In genomic region chr5:114795231-114795630, GRCm38 (mm10) we compare ENCODE assay signal across 15 mouse cellular contexts. TPM values are rescaled to one million over a fixed set of nuclear protein-coding genes. Genes with fewer than 3 reads are reported as not detected.
A peak's percentile ranks its signal among the peaks of the same experiment; 100 is the strongest.
DNase-seq lines count a peak whose midpoint lies in the region; ATAC-seq and TF ChIP-seq lines count a peak whose summit lies in the region.
"Had no signal": no experiment of that assay in that cellular context is flagged by ENCODE, and none has a peak within 500 bp of the region (broad histone marks: within the 10 kb centered on the region; RNA-seq: fewer than 3 reads in every experiment).

No protein-coding gene starts in this region.

- WGBS in heart, postnatal 0 days = 40% methylated on average over 9 of the region's 9 CpGs
- 57% methylated on average over 9 of the region's 9 CpGs for WGBS in liver, postnatal 0 days (ENCODE audit: insufficient replicate concordance)

- no peak overlapping the region for H3K27ac ChIP-seq in heart, postnatal 0 days (ENCODE audit: low read depth)
- peak overlapping the region; percentile 64 for H3K27ac ChIP-seq in ES-Bruce4 (ENCODE audit: insufficient read depth, low read length)
- peak overlapping the region; percentile 61; the same call in 1 of the 2 replicates for H3K27ac ChIP-seq in liver, postnatal 0 days (ENCODE audit: low read depth)

- peak; percentile 24; the same call in 1 of the 2 replicates for ATAC-seq in heart, postnatal 0 days (ENCODE audit: insufficient read depth, low read depth)
- ATAC-seq in liver, postnatal 0 days = peak; percentile 67

- no peak overlapping the region for H3K4me2 ChIP-seq in heart, postnatal 0 days (ENCODE audit: low read depth, low read length)
- no peak overlapping the region for H3K4me2 ChIP-seq in liver, postnatal 0 days (ENCODE audit: low read depth, low read length)

- no peak overlapping the region for H3K9ac ChIP-seq in heart, postnatal 0 days (replicated peaks; ENCODE audit: low read depth, low read length)
- no peak overlapping the region for H3K9ac ChIP-seq in ES-Bruce4 (ENCODE audit: low read depth, poor library complexity, severe bottlenecking)
- H3K9ac ChIP-seq in liver, postnatal 0 days (replicated peaks) = no peak overlapping the region

- TF ChIP-seq POLR2A in ES-Bruce4 (IDR thresholded peaks at IDR 0.05; ENCODE audit: insufficient read depth, low read length) = no peak

- no peak for TF ChIP-seq CTCF in heart, postnatal 0 days (IDR thresholded peaks at IDR 0.05; ENCODE audit: low read depth)
- TF ChIP-seq CTCF in ES-Bruce4 (IDR thresholded peaks at IDR 0.05; ENCODE audit: low read depth, low read length) = no peak
- no peak for TF ChIP-seq CTCF in liver, postnatal 0 days (IDR thresholded peaks at IDR 0.05; ENCODE audit: low read depth)

- H3K4me1 ChIP-seq in heart, postnatal 0 days (ENCODE audit: control insufficient read depth, insufficient read depth) = peaks cover 20% of the 10 kb centered on the region
- peaks cover 9% of the 10 kb centered on the region for H3K4me1 ChIP-seq in ES-Bruce4 (ENCODE audit: control insufficient read depth, insufficient read depth, low read length)
- peaks cover 20% of the 10 kb centered on the region for H3K4me1 ChIP-seq in liver, postnatal 0 days (ENCODE audit: insufficient read depth)

- no peak for DNase-seq in heart, postnatal 0 days (ENCODE audit: low spot score)
- no peak for DNase-seq in heart, adult 11 months
- DNase-seq in brain, adult 2 months (ENCODE audit: low read depth, low spot score) = peak; percentile 65
- DNase-seq in liver, postnatal 0 days = peak; percentile 52
- DNase-seq in thymus, postnatal 4 days = no peak
- no peak for DNase-seq in thymus, postnatal 0 days (ENCODE audit: low spot score)
- no peak for DNase-seq in ovary, adult 18-20 months (ENCODE audit: low spot score)
- DNase-seq: kidney, adult 18-20 months; thymus, adult 18-20 months had no signal

- H3K9me3 ChIP-seq in heart, postnatal 0 days (replicated peaks; ENCODE audit: control insufficient read depth, low read length) = no peaks in the 10 kb centered on the region
- no peaks in the 10 kb centered on the region for H3K9me3 ChIP-seq in ES-Bruce4 (replicated peaks; ENCODE audit: control insufficient read depth, insufficient read depth, low read length, poor library complexity, severe bottlenecking)
- H3K9me3 ChIP-seq in liver, postnatal 0 days (ENCODE audit: low read length) = no peaks in the 10 kb centered on the region

- peaks cover 69% of the 10 kb centered on the region for H3K36me3 ChIP-seq in heart, postnatal 0 days (replicated peaks; ENCODE audit: control insufficient read depth, insufficient read depth, low read length)
- H3K36me3 ChIP-seq in ES-Bruce4 (ENCODE audit: control insufficient read depth, insufficient read depth, low read length, poor library complexity, severe bottlenecking) = peaks cover 3% of the 10 kb centered on the region
- peaks cover 66% of the 10 kb centered on the region for H3K36me3 ChIP-seq in liver, postnatal 0 days (replicated peaks; ENCODE audit: insufficient read depth, low read length)

- no peaks in the 10 kb centered on the region for H3K27me3 ChIP-seq in heart, postnatal 0 days (ENCODE audit: control insufficient read depth, insufficient read depth, low read length)
- H3K27me3 ChIP-seq in ES-Bruce4 (ENCODE audit: control insufficient read depth, insufficient read depth, low read length, poor library complexity, severe bottlenecking) = no peaks in the 10 kb centered on the region
- no peaks in the 10 kb centered on the region for H3K27me3 ChIP-seq in liver, postnatal 0 days (ENCODE audit: insufficient read depth, low read length)

- TF ChIP-seq EP300 in heart, postnatal 0 days (IDR thresholded peaks at IDR 0.05; ENCODE audit: low read depth) = no peak
- no peak for TF ChIP-seq EP300 in ES-Bruce4 (IDR thresholded peaks at IDR 0.05; ENCODE audit: insufficient read depth, low read depth, low read length)
- no peak; the same call in 1 of the 2 replicates for TF ChIP-seq EP300 in liver, postnatal 0 days (IDR thresholded peaks at IDR 0.05; ENCODE audit: low read depth)

- no peak overlapping the region for H3K4me3 ChIP-seq in heart, postnatal 0 days (ENCODE audit: low read depth, low read length)
- no peak overlapping the region for H3K4me3 ChIP-seq in ES-Bruce4 (ENCODE audit: low read depth, low read length)
- no peak overlapping the region for H3K4me3 ChIP-seq in liver, postnatal 0 days (ENCODE audit: low read depth, low read length)

RNA-seq across cellular contexts. Expression of gene Git2, which starts 19.9 kb away (rescaled TPM):
- total RNA-seq in heart, postnatal 0 days (2014; rRNA removed; ENCODE audit: low replicate concordance) = 37.7 and 53.3 TPM in 2 replicates
- 21.1 and 21.5 TPM in 2 replicates for polyA plus RNA-seq in heart, postnatal 0 days (2015; fragmentation: Nextera tagmentation; extraction: Ambion mirVana)
- 42.0 and 43.6 TPM in 2 replicates for polyA plus RNA-seq in ES-Bruce4 (2011; ENCODE audit: insufficient read depth, insufficient read length, low read depth, missing spikeins)
- 10.5 and 11.1 TPM in 2 replicates for polyA plus RNA-seq in liver, postnatal 0 days (2015; fragmentation: Nextera tagmentation; extraction: Ambion mirVana)
- 72.3 and 75.1 TPM in 2 replicates for polyA plus RNA-seq in thymus, postnatal 0 days (2015; fragmentation: Nextera tagmentation; extraction: Ambion mirVana)

RNA-seq across cellular contexts. Expression of gene Ankrd13a, which starts 20.8 kb away (rescaled TPM):
- 42.8 and 43.8 TPM in 2 replicates for total RNA-seq in heart, postnatal 0 days (2014; rRNA removed; ENCODE audit: low replicate concordance)
- polyA plus RNA-seq in heart, postnatal 0 days (2015; fragmentation: Nextera tagmentation; extraction: Ambion mirVana) = 19.7 and 23.8 TPM in 2 replicates
- polyA plus RNA-seq in ES-Bruce4 (2011; ENCODE audit: insufficient read depth, insufficient read length, low read depth, missing spikeins) = 70.6 and 71.8 TPM in 2 replicates
- 26.7 TPM in 2 replicates for polyA plus RNA-seq in liver, postnatal 0 days (2015; fragmentation: Nextera tagmentation; extraction: Ambion mirVana)
- 80.3 and 86.3 TPM in 2 replicates for polyA plus RNA-seq in thymus, postnatal 0 days (2015; fragmentation: Nextera tagmentation; extraction: Ambion mirVana)

RNA-seq across cellular contexts. Expression of gene 1500011B03Rik, which starts 28.0 kb away (rescaled TPM):
- total RNA-seq in heart, postnatal 0 days (2014; rRNA removed; ENCODE audit: low replicate concordance) = 31.3 and 49.2 TPM in 2 replicates
- polyA plus RNA-seq in heart, postnatal 0 days (2015; fragmentation: Nextera tagmentation; extraction: Ambion mirVana) = 35.3 and 37.2 TPM in 2 replicates
- polyA plus RNA-seq in ES-Bruce4 (2011; ENCODE audit: insufficient read depth, insufficient read length, low read depth, missing spikeins) = 36.3 and 40.7 TPM in 2 replicates
- 31.2 and 32.5 TPM in 2 replicates for polyA plus RNA-seq in liver, postnatal 0 days (2015; fragmentation: Nextera tagmentation; extraction: Ambion mirVana)
- polyA plus RNA-seq in thymus, postnatal 0 days (2015; fragmentation: Nextera tagmentation; extraction: Ambion mirVana) = 119 and 139 TPM in 2 replicates

RNA-seq across cellular contexts. Expression of gene 4930519G04Rik, which starts 58.2 kb away (rescaled TPM):
- not detected in 2 replicates for total RNA-seq in heart, postnatal 0 days (2014; rRNA removed; ENCODE audit: low replicate concordance)
- not detected in 2 replicates for polyA plus RNA-seq in heart, postnatal 0 days (2015; fragmentation: Nextera tagmentation; extraction: Ambion mirVana)
- polyA plus RNA-seq in ES-Bruce4 (2011; ENCODE audit: insufficient read depth, insufficient read length, low read depth, missing spikeins) = not detected in 2 replicates
- polyA plus RNA-seq in liver, postnatal 0 days (2015; fragmentation: Nextera tagmentation; extraction: Ambion mirVana) = not detected in 2 replicates
- not detected in 2 replicates for polyA plus RNA-seq in thymus, postnatal 0 days (2015; fragmentation: Nextera tagmentation; extraction: Ambion mirVana)
- total RNA-seq: ES-E14; gastrocnemius, postnatal 4 days; left cerebral cortex, postnatal 36 days; megakaryocyte-erythroid progenitor cell, adult 5-6 weeks had no signal
- polyA plus RNA-seq: brain, embryonic 14.5 days had no signal

Comparison
In these comparisons a context has a peak if more than half of its experiments do, and no peak if none do; other contexts are left out.
1. DNase-seq: peak in brain, adult 2 months (single experiment) and liver, postnatal 0 days (single experiment); none in heart, postnatal 0 days (single experiment), heart, adult 11 months (single experiment), thymus, postnatal 4 days (single experiment), thymus, postnatal 0 days (single experiment) and ovary, adult 18-20 months (single experiment).